Mouse (Mus musculus) neural tube, embryonic 11.5 days (tissue): ENCODE measurements at regions not wholly inside any gene's neighbourhood (a gene's known extent, or its start where the extent isn't known, plus 50 kb on each side); places are given as distances from the start of the nearest gene placed in this dataset.

Experiments
- ATAC-seq: fragments of 200-750 bp; cut with Nextera tagmentation; 2 replicates; pipeline ENCODE4 v1.8.0; 2017; ENCODE audit warnings: moderate number of reproducible peaks, mild to moderate bottlenecking, moderate TSS enrichment, moderate library complexity; ENCODE audit not compliant: insufficient read depth, low FRiP score, low TSS enrichment
- DNase-seq: peaks from one replicate; pipeline ENCODE4 v3.0.0-alpha.2; 2015; ENCODE audit warnings: low spot score
- H3K27ac ChIP-seq: fragments of 300-500 bp; sonication (generic); 2 replicates; pipeline ENCODE4 v1.5.1; 2014; ENCODE audit warnings: low read depth, mild to moderate bottlenecking, low read length
- H3K27me3 ChIP-seq: fragments of 300-500 bp; sonication (generic); 2 replicates; pipeline ENCODE4 v1.6.1; 2014; ENCODE audit warnings: mild to moderate bottlenecking, low read length, mixed read lengths; ENCODE audit not compliant: control insufficient read depth, insufficient read depth
- H3K36me3 ChIP-seq: fragments of 300-500 bp; sonication (generic); 2 replicates; pipeline ENCODE4 v1.6.1; 2014; ENCODE audit warnings: mild to moderate bottlenecking, low read length, moderate library complexity, mixed read lengths; ENCODE audit not compliant: control insufficient read depth, insufficient read depth
- H3K4me1 ChIP-seq: fragments of 300-500 bp; sonication (generic); 2 replicates; pipeline ENCODE4 v1.6.1; 2014; ENCODE audit warnings: low read length, mixed read lengths; ENCODE audit not compliant: control insufficient read depth, insufficient read depth
- H3K4me2 ChIP-seq: fragments of 300-500 bp; sonication (generic); 2 replicates; pipeline ENCODE4 v1.6.1; 2014; ENCODE audit warnings: low read depth, mild to moderate bottlenecking, moderate library complexity
- H3K4me3 ChIP-seq: fragments of 300-500 bp; sonication (generic); 2 replicates; pipeline ENCODE4 v1.5.1; 2014; ENCODE audit warnings: low read depth, low read length
- H3K9ac ChIP-seq: fragments of 300-500 bp; sonication (generic); 2 replicates; pipeline ENCODE4 v1.6.1; 2014; ENCODE audit warnings: mild to moderate bottlenecking, low read length
- H3K9me3 ChIP-seq: fragments of 300-500 bp; sonication (generic); 2 replicates; pipeline ENCODE4 v1.6.1; 2016; ENCODE audit warnings: low read length; ENCODE audit not compliant: control insufficient read depth
- WGBS: fragments of 180-500 bp; shearing (Covaris S2); extraction: QIAGEN DNeasy Blood & Tissue Kit; methylation state at CpG from one replicate; pipeline ENCODE4 v1.1.7; 2014; 5-methylcytosine and 5-hydroxymethylcytosine counted together

DNA sequence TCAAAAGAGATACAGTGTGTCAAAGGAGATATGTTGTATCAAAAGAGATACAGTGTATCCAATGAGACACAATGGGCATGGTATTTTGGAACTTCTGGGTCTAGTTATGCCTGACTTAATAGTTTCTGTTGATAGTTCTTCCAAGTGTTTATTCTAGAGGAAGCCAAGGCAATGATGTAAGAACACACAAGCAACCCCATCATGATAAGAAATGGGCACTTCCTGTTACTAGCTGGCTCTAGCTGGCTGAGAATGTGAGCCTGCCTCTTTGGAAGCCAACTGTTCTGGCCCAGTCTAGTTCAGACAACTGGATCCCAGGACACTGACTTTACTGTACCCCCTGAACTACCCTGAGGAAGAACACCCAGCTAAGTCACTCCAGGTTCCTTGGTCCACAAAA, 102.7 kb upstream of the Rxfp2 start:
- no peaks in the 10 kb centered on the region for H3K27me3 ChIP-seq
- peaks cover 3% of the 10 kb centered on the region; the same call in 1 of the 2 replicates for H3K4me1 ChIP-seq
- H3K4me2 ChIP-seq, result no peak overlapping the region
- no peaks in the 10 kb centered on the region for H3K36me3 ChIP-seq
- no peak overlapping the region for H3K9ac ChIP-seq
- H3K4me3 ChIP-seq, result no peak overlapping the region
- ATAC-seq, result no peak
- H3K9me3 ChIP-seq, result no peaks in the 10 kb centered on the region
- no peak overlapping the region for H3K27ac ChIP-seq
- DNase-seq, result no peak

DNA sequence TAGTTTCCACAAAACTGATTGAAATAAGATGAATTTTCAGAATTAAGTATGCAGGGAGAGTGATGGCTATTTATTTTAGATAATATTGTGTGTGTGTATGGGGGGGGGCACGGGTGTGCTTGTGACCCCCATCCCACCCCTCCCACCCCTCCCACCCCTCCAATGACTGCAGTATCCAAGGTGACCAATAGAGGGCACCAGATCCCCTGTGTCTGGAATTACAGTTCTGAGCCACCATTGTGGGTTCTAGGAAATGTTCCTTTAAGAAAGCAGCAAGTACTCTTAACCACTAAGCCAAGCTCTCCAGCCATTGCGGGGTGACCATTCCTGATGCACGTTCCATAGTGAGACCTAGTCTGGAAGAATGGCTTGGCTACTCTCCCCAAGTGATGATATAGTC, 101.1 kb upstream of the Rxfp2 start:
- no peaks in the 10 kb centered on the region for H3K27me3 ChIP-seq
- ATAC-seq, result no peak
- peak; percentile 19 for DNase-seq
- H3K4me3 ChIP-seq, result no peak overlapping the region
- no peak overlapping the region for H3K9ac ChIP-seq
- H3K9me3 ChIP-seq, result no peaks in the 10 kb centered on the region
- H3K27ac ChIP-seq, result no peak overlapping the region
- peaks cover 3% of the 10 kb centered on the region; the same call in 1 of the 2 replicates for H3K4me1 ChIP-seq
- WGBS, result 30% methylated on average over 3 of the region's 3 CpGs
- H3K36me3 ChIP-seq, result no peaks in the 10 kb centered on the region
- H3K4me2 ChIP-seq, result no peak overlapping the region

DNA sequence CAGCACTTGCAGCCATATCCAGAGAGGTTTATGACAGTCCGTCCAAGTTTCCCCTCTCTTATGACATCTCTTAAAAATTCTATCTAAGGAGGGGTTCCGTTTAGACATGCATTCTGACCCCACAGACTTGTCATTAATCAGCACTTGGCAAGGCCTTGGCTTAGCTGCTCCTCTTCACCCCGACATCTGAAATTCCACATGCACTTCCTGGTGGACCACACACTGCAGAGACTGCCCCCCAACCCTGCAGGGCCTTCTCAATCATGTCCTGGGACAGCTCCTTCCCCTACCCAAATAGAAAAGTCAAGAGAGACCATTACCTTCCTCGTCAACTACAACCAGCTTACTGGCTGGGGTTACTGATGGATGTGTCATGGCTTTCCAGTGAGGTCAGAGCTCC, 99.4 kb upstream of the Rxfp2 start:
- no peak overlapping the region for H3K27ac ChIP-seq
- no peaks in the 10 kb centered on the region for H3K9me3 ChIP-seq
- H3K4me3 ChIP-seq, result no peak overlapping the region
- ATAC-seq (no peak), DNase-seq (peak; percentile 15)
- no peak overlapping the region for H3K4me2 ChIP-seq
- H3K4me1 ChIP-seq, result peaks cover 3% of the 10 kb centered on the region; the same call in 1 of the 2 replicates
- WGBS, result 51% methylated on average over 4 of the region's 4 CpGs
- H3K27me3 ChIP-seq, result no peaks in the 10 kb centered on the region
- H3K9ac ChIP-seq, result no peak overlapping the region
- H3K36me3 ChIP-seq, result no peaks in the 10 kb centered on the region

DNA sequence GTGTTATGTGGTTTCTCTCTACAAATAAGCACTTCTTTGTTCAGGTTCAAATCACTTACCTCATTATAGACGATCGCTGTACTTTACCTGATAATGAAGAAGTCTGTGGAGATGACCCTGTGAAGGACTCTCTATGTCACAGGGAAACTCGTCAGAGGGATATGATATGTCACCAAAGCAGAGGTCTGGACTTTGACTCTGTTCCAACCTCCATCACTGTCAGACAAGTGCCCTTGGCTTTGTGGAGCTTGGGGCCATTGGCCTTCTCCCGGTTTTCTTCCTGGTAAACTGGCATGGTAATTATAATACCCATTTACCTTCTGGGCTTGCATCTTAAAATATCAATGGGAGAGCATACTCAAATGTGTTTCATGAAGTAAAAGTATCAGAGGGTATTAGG, 98.1 kb upstream of the Rxfp2 start:
- 94% methylated on average over 4 of the region's 4 CpGs for WGBS

DNA sequence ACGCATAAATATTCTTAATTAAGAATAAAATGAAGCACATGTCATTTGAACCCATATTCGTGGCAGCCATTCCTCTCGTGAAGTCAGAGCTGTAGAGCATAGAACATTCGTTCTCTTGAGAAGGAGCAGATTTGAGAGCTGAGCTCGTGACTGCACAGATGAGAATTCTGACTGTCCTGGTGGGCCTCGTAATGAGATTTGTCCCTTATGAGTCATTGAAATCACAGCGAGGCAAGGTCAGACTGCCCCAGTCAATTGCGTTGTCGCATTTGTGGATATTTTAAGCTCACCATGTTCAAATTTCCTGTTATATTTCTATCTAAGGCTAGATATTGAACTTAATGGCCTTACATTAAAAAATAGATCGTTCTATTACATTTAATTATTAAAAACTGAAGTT, 94.0 kb upstream of the Rxfp2 start:
- Histone ChIP-seq H3K4me2 (no peak overlapping the region), H3K4me3 (no peak overlapping the region), H3K27me3 (no peaks in the 10 kb centered on the region), H3K4me1 (no peaks in the 10 kb centered on the region), H3K9ac (no peak overlapping the region), H3K36me3 (no peaks in the 10 kb centered on the region), H3K27ac (no peak overlapping the region), H3K9me3 (no peaks in the 10 kb centered on the region)
- ATAC-seq (no peak), DNase-seq (no peak)
- 89% methylated on average over 10 of the region's 10 CpGs for WGBS

More for the DNA sequence above, 98.1 kb upstream of the Rxfp2 start:
- H3K9me3 ChIP-seq, result no peaks in the 10 kb centered on the region
- no peak overlapping the region for H3K4me3 ChIP-seq
- ATAC-seq (no peak), DNase-seq (no peak)
- H3K9ac ChIP-seq, result no peak overlapping the region
- peaks cover 3% of the 10 kb centered on the region; the same call in 1 of the 2 replicates for H3K4me1 ChIP-seq
- H3K27ac ChIP-seq, result no peak overlapping the region
- H3K36me3 ChIP-seq, result no peaks in the 10 kb centered on the region
- no peaks in the 10 kb centered on the region for H3K27me3 ChIP-seq
- H3K4me2 ChIP-seq, result no peak overlapping the region

DNA sequence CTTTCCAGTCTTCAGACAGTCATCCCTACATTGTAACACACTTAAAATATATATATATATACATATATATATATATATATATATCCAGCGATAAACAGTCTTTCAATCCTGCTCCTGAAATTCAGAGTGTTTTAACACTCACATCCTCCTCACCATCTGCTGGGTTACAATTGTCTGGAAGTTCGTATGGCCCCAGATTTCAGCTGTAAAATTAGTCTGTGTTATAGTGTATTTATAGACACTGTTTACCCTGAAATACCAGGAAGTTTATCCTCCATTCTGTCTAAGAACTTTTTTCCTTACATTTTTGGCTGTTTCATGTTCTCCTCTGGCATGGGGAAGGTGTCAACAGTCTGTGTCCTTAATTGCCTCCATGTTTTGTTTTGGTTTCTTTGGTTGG, 91.7 kb upstream of the Rxfp2 start:
- Histone ChIP-seq H3K4me3 (no peak overlapping the region), H3K4me1 (no peaks in the 10 kb centered on the region), H3K4me2 (no peak overlapping the region), H3K36me3 (no peaks in the 10 kb centered on the region), H3K27ac (no peak overlapping the region), H3K27me3 (no peaks in the 10 kb centered on the region), H3K9me3 (no peaks in the 10 kb centered on the region), H3K9ac (no peak overlapping the region)
- 84% methylated on average over 2 of the region's 2 CpGs for WGBS
- DNase-seq (no peak), ATAC-seq (no peak)

DNA sequence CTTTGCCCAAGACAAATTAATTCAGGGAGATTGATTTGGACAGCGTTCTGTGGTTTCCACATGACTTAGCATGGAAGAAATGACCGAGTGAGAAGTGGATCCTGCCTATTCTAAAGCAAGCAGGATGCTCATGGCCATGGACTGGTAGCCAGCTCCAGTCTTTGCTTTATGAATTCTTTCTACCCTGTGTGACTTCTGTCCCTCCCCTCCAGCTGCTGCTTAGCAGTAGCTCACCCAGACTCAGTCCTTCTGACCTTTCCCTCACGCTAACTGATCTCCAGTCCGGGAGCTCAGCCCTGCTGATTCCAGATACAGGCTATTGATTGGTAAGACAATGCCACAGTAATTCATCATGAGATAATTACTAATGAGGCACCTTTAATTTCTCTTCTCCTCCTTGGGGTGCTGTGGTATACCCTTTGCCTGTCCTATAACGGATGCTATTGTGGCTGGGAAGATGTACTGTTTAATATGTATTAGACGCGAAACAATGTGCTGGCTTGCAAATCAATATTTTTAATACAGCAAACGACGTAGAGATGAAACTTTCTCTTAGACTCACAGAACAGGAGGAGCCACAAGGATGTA, 86.8 kb upstream of the Rxfp2 start:
- DNase-seq (no peak), ATAC-seq (peak; percentile 63; the same call in 1 of the 2 replicates)
- Histone ChIP-seq H3K9me3 (no peaks in the 10 kb centered on the region), H3K4me2 (0 out of 2 replicates have a peak overlapping the region, but pooled peaks have one; percentile 1), H3K4me1 (peaks cover 5% of the 10 kb centered on the region), H3K27ac (peak overlapping the region; percentile 1; the same call in 1 of the 2 replicates), H3K4me3 (no peak overlapping the region), H3K27me3 (no peaks in the 10 kb centered on the region), H3K36me3 (no peaks in the 10 kb centered on the region), H3K9ac (no peak overlapping the region)
- WGBS, result 54% methylated on average over 9 of the region's 9 CpGs

DNA sequence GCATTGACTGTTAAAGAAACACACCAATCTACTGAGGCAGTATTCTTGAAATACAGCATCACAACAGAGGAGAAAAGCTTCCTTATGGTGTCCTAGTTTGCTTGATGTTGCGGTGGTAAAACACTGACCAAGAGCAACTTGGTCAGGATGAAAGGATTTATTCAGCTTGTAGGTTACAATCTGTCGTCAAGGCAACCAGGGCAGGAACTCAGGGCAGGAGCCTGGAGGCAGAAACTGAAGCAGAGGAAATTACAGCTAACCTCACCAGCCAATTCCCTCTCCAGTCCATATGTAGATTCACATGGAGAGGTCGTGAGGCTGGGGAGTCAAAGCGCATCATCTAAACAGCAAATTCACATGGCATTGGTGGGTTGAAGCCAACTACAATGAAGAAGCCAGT, 86.3 kb upstream of the Rxfp2 start:
- Histone ChIP-seq H3K27me3 (no peaks in the 10 kb centered on the region), H3K9ac (no peak overlapping the region), H3K4me2 (0 out of 2 replicates have a peak overlapping the region, but pooled peaks have one; percentile 1), H3K36me3 (no peaks in the 10 kb centered on the region), H3K4me3 (no peak overlapping the region), H3K9me3 (no peaks in the 10 kb centered on the region), H3K27ac (peak overlapping the region; percentile 1; the same call in 1 of the 2 replicates), H3K4me1 (peaks cover 5% of the 10 kb centered on the region)
- peak; percentile 67 for ATAC-seq
- WGBS, result 31% methylated on average over 4 of the region's 4 CpGs
- peak; percentile 46 for DNase-seq

DNA sequence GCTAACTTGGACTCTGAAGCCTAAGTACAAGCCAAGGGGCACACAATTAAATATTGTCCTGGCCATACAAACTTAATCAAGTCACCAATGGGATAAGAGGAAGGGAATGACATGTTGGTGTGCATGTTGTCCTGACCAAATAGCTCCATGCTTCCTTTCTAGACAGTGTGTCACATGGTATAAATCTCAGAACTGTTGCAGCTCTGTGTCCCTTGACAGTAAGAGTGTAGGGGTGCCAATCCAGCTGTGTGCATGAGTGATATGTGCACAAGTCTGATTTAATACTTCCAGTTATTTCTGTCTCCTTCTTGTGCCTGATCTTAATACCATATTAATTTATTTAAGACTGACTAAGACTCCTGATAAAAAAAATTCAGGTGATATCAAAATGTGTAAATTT, 72.8 kb upstream of the Rxfp2 start:
- no peak for DNase-seq
- Histone ChIP-seq H3K4me2 (no peak overlapping the region), H3K27ac (no peak overlapping the region), H3K4me1 (no peaks in the 10 kb centered on the region), H3K9ac (no peak overlapping the region), H3K9me3 (no peaks in the 10 kb centered on the region), H3K27me3 (no peaks in the 10 kb centered on the region), H3K4me3 (no peak overlapping the region), H3K36me3 (no peaks in the 10 kb centered on the region)
- ATAC-seq, result no peak
